20 mouse cellular contexts compared by ENCODE assay signal in genomic region chr9:111428698-111429362, GRCm38 (mm10). TPM values are rescaled to one million over a fixed set of nuclear protein-coding genes. Genes with fewer than 3 reads are reported as not detected.
DNase-seq lines count a peak whose midpoint lies in the region; ATAC-seq and TF ChIP-seq lines count a peak whose summit lies in the region.
"Had no signal": no experiment of that assay in that cellular context is flagged by ENCODE, and none has a peak within 500 bp of the region (broad histone marks: within the 10 kb centered on the region; RNA-seq: fewer than 3 reads in every experiment).

No protein-coding gene starts in this region.

- H3K27me3 ChIP-seq in forebrain, postnatal 0 days (ENCODE audit: insufficient read depth, low read length): no peaks in the 10 kb centered on the region
- no peaks in the 10 kb centered on the region for H3K27me3 ChIP-seq in forebrain, embryonic 13.5 days
- no peaks in the 10 kb centered on the region for H3K27me3 ChIP-seq in hindbrain, embryonic 14.5 days (ENCODE audit: control insufficient read depth, insufficient read depth, low read length)
- H3K27me3 ChIP-seq: forebrain, embryonic 12.5 days; limb, embryonic 15.5 days had no signal

- TF ChIP-seq POLR2A in lung, adult 2 months (IDR thresholded peaks at IDR 0.05; ENCODE audit: borderline replicate concordance, extremely low read depth, low read depth, low read length): no peak

- H3K27ac ChIP-seq in forebrain, postnatal 0 days (ENCODE audit: low read depth, low read length): 0 out of 2 replicates have a peak overlapping the region, but pooled peaks have one; percentile 1
- no peak overlapping the region for H3K27ac ChIP-seq in forebrain, embryonic 13.5 days
- no peak overlapping the region for H3K27ac ChIP-seq in hindbrain, embryonic 14.5 days
- H3K27ac ChIP-seq: embryonic facial prominence, embryonic 10.5 days; forebrain, embryonic 12.5 days; layer of hippocampus, adult 2 months; limb, embryonic 15.5 days had no signal

- peak; percentile 81; the same call in 1 of the 2 replicates for ATAC-seq in forebrain, postnatal 0 days
- ATAC-seq in forebrain, embryonic 13.5 days: no peak
- ATAC-seq in hindbrain, embryonic 14.5 days (ENCODE audit: low FRiP score): no peak
- ATAC-seq: CD4-positive, CD25-positive, alpha-beta regulatory T cell, adult 4 months; midbrain, embryonic 16.5 days had no signal

- no peak overlapping the region for H3K4me2 ChIP-seq in forebrain, postnatal 0 days (ENCODE audit: low read depth)
- H3K4me2 ChIP-seq in forebrain, embryonic 13.5 days: no peak overlapping the region
- no peak overlapping the region for H3K4me2 ChIP-seq in hindbrain, embryonic 14.5 days (replicated peaks)
- H3K4me2 ChIP-seq: forebrain, embryonic 12.5 days; limb, embryonic 15.5 days had no signal

- WGBS in forebrain, postnatal 0 days: 63% methylated on average over 8 of the region's 8 CpGs
- 76% methylated on average over 8 of the region's 8 CpGs for WGBS in forebrain, embryonic 13.5 days
- 63% methylated on average over 8 of the region's 8 CpGs for WGBS in lung, adult 2 months
- WGBS in hindbrain, embryonic 14.5 days: 75% methylated on average over 8 of the region's 8 CpGs

- no peak overlapping the region for H3K9ac ChIP-seq in forebrain, postnatal 0 days
- no peak overlapping the region for H3K9ac ChIP-seq in forebrain, embryonic 13.5 days
- H3K9ac ChIP-seq in hindbrain, embryonic 14.5 days: no peak overlapping the region
- H3K9ac ChIP-seq: forebrain, embryonic 12.5 days; limb, embryonic 15.5 days had no signal

- TF ChIP-seq CTCF in forebrain, postnatal 0 days (IDR thresholded peaks at IDR 0.05; ENCODE audit: low read depth): no peak
- TF ChIP-seq CTCF in lung, adult 2 months (IDR thresholded peaks at IDR 0.05; ENCODE audit: insufficient read depth, low read length): no peak

- no peaks in the 10 kb centered on the region for H3K36me3 ChIP-seq in forebrain, postnatal 0 days (ENCODE audit: insufficient read depth)
- no peaks in the 10 kb centered on the region for H3K36me3 ChIP-seq in forebrain, embryonic 13.5 days (ENCODE audit: poor library complexity, severe bottlenecking)
- no peaks in the 10 kb centered on the region for H3K36me3 ChIP-seq in hindbrain, embryonic 14.5 days (replicated peaks; ENCODE audit: control insufficient read depth, insufficient read depth)
- H3K36me3 ChIP-seq: embryonic facial prominence, embryonic 10.5 days; forebrain, embryonic 12.5 days; limb, embryonic 15.5 days had no signal

- DNase-seq in forebrain, postnatal 0 days: peak; percentile 25
- peak; percentile 20 to 42 for DNase-seq in lung, adult 18-20 months
- no peak for DNase-seq in lung, adult 2 months
- peak; percentile 68 for DNase-seq in lung, postnatal 36 days
- DNase-seq in adrenal gland, adult 8-10 months: no peak
- DNase-seq in hindbrain, embryonic 14.5 days (ENCODE audit: low spot score): no peak
- no peak for DNase-seq in natural killer cell, adult 2 months (ENCODE audit: low spot score in 2 of 2)
- DNase-seq: adrenal gland, postnatal 36 days; cerebellum, adult 8-10 months; retina, postnatal 1 day; right cerebral cortex, postnatal 4 days; thymus, postnatal 14 days had no signal

- H3K4me3 ChIP-seq in forebrain, postnatal 0 days (ENCODE audit: low read depth, low read length): no peak overlapping the region
- H3K4me3 ChIP-seq in forebrain, embryonic 13.5 days: no peak overlapping the region
- H3K4me3 ChIP-seq in lung, adult 2 months (replicated peaks; ENCODE audit: extremely low read depth, low read depth, low read length): no peak overlapping the region
- no peak overlapping the region for H3K4me3 ChIP-seq in hindbrain, embryonic 14.5 days (replicated peaks; ENCODE audit: low read length)
- H3K4me3 ChIP-seq: embryonic facial prominence, embryonic 10.5 days; forebrain, embryonic 12.5 days; layer of hippocampus, adult 2 months; limb, embryonic 15.5 days had no signal

- no peaks in the 10 kb centered on the region for H3K9me3 ChIP-seq in forebrain, postnatal 0 days (ENCODE audit: low read length)
- no peaks in the 10 kb centered on the region for H3K9me3 ChIP-seq in forebrain, embryonic 13.5 days (replicated peaks)
- H3K9me3 ChIP-seq in hindbrain, embryonic 14.5 days (ENCODE audit: control insufficient read depth, low read length): no peaks in the 10 kb centered on the region
- H3K9me3 ChIP-seq: embryonic facial prominence, embryonic 10.5 days; forebrain, embryonic 12.5 days; limb, embryonic 15.5 days had no signal

- H3K4me1 ChIP-seq in forebrain, postnatal 0 days (ENCODE audit: insufficient read depth): no peaks in the 10 kb centered on the region
- no peaks in the 10 kb centered on the region for H3K4me1 ChIP-seq in forebrain, embryonic 13.5 days
- no peaks in the 10 kb centered on the region for H3K4me1 ChIP-seq in lung, adult 2 months (ENCODE audit: control insufficient read depth, insufficient read depth, low read length)
- 0 out of 2 replicates have a peak, but pooled peaks cover 7% of the 10 kb centered on the region for H3K4me1 ChIP-seq in hindbrain, embryonic 14.5 days (replicated peaks; ENCODE audit: control insufficient read depth, insufficient read depth, low read length)
- H3K4me1 ChIP-seq: limb, embryonic 15.5 days had no signal

RNA-seq across cellular contexts. Expression of gene Dclk3, which starts 10.1 kb away (rescaled TPM):
- total RNA-seq in forebrain, postnatal 0 days (2014; rRNA removed): 20.1 and 20.8 TPM in 2 replicates
- 8.6 and 11.6 TPM in 2 replicates for polyA plus RNA-seq in forebrain, postnatal 0 days (2015; fragmentation: Nextera tagmentation; extraction: Ambion mirVana)
- 1.6 and 2.0 TPM in 2 replicates for polyA plus RNA-seq in forebrain, embryonic 13.5 days (2015; fragmentation: Nextera tagmentation; extraction: Ambion mirVana)
- 0.98 and 1.8 TPM in 2 replicates for polyA plus RNA-seq in lung, adult 2 months (2012; rRNA removed)
- 1 to 10 TPM in 3 of 4 experiments, under 1 TPM in 1; 0.75 to 1.8 (median 1.6) TPM for total RNA-seq in adrenal gland, adult 8-10 months (2022)
- polyA plus RNA-seq in hindbrain, embryonic 14.5 days (2014; fragmentation: Nextera tagmentation; extraction: Ambion mirVana): 6.2 and 7.1 TPM in 2 replicates
- total RNA-seq: common myeloid progenitor, adult 5-6 weeks had no signal
- polyA plus RNA-seq: CD4-positive, CD25-positive, alpha-beta regulatory T cell, adult 4 months had no signal

Comparison
In these comparisons a context has a peak if more than half of its experiments do, and no peak if none do; other contexts are left out.
1. DNase-seq: peak in forebrain, postnatal 0 days (single experiment), lung, adult 18-20 months (2 of 2) and lung, postnatal 36 days (single experiment); none in lung, adult 2 months (single experiment), adrenal gland, adult 8-10 months (single experiment), hindbrain, embryonic 14.5 days (single experiment) and natural killer cell, adult 2 months (0 of 2).